Mouse (Mus musculus) fat pad, adult 2 months (tissue): ENCODE measurements around the gene Nrbf2.

ENCODE experiments used
- DNase-seq: peaks from one replicate; pipeline ENCODE4 v3.0.0-alpha.2; 2011; ENCODE audit warnings: low read depth, low spot score; ENCODE audit errors: extremely low read depth

Nrbf2 gene

DNA sequence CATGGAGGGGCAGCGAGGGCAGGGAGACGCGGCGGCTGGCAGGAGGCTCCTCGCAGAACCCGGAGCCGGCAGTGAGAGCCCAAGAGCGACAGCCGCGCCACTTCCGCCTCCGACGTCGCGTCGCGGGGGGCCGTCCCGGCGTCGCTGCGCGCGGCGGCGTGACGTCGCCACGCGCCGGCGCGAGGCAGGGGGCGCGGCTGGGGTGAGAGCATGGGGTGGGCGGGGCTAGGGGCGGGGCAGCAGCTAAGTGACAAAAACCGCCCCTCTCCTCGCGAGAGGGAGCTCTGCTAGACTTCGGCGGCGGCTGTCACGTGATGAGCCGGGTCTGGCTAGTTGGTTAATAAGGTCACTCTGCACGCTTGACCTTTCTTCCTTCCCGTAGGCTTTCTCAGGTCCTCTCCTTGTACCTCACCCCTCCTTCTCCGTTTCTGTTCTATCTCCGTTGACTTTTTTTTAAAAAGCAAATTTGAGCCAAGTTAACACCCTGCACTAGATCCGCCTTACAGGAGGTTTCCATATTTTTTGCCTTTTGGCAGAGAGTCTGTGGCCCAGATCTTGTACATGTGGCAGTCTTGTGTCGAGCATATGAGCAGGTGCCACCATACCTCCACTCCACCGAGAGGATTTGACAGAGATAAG, at the start of gene Nrbf2:
Gene Nrbf2 (minus strand): TSS at position 130 of the 639 bp plus-strand sequence.
- no peak for DNase-seq

DNA sequence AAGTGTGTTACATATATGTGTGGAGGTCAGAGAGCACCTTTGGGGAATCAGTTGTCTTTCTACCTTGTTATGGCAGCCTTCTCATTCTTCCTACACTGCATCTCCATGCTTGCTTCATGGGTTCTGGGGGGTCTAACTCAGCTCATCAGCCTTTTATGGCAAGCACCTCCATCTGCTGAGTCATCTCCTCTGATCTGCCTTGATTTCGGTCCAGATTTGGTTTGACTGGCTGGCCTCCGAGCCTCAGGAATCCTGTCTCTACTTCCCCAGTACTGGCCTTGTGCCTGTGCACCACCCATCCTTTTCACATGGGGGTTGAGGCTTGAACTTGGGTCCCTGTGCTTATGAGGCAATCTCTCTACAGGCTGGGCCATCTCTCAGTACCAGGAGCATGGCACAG, 45.5 kb upstream of the Nrbf2 start:
- DNase-seq, result no peak

DNA sequence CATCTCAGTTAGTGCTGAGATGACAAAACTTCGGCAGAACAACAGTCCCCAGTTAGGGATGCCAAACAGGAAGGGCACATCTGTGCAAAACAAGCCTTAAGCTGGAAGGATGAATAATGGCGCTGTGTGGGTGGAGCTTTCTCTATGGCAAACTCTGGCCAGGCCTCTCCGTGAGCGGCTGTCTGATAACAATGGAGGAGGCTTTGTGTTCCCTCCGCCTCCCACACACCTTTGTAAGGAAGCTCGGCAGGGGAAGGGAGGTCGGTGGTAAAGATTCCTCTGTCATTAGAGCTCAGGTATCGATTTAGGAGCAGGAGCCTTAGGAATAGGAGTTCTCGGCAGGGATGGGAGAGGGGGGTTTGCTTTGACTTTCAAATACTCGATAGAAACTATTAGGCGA, 44.6 kb upstream of the Nrbf2 start:
- DNase-seq, result no peak

DNA sequence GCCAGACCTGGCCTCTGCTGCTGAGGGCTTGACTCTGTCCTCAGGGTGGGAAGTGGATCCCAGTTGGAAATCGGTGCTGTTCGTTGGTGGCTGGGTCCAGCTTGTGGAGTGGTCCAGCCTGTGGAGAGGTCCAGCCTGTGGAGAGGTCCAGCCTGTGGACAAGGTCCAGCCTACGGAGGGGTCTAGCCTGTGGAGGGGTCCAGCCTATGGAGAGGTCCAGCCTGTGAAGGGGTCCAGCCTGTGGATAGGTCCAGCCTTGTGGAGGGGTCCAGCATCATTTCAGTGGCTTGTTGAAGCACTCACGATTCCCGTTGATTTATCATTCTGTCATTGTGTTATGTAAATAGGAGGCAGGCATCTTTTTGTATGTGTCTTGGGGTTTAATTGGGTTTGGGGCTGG, 43.1 kb upstream of the Nrbf2 start:
- no peak for DNase-seq

DNA sequence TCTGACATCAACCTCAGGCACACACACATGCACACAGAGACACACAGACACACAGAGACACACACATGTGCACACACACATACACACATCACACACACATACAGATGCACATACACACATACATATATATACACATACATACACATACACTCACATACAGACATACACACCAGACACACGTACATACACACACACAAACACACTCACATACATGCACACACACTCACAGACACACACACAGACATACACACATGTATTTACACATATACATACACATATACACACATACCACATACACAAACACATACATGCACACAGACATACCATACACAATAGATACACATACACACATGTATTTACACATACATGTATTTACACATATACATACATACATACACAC, 38.9 kb upstream of the Nrbf2 start:
- DNase-seq, result no peak

DNA sequence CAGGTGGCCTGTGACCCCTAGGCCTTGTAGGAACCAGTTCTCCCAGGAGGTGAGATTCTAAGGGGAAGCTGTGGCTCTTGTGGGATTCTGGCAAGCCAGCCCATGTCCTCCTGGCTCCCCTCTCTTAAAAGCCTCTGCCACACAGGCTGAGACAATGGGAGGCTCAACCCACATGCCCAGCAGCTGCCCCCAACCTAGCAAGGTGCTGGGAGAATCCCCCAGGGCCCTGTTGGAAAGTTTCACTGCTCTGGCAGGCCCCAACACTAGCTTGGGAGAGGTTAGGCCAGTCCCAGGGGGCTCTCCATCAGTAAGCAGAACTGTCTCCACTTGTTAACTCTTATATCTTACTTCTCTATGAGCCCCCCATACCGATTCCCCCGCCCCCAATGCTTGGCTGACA, 36.3 kb upstream of the Nrbf2 start:
- no peak for DNase-seq

DNA sequence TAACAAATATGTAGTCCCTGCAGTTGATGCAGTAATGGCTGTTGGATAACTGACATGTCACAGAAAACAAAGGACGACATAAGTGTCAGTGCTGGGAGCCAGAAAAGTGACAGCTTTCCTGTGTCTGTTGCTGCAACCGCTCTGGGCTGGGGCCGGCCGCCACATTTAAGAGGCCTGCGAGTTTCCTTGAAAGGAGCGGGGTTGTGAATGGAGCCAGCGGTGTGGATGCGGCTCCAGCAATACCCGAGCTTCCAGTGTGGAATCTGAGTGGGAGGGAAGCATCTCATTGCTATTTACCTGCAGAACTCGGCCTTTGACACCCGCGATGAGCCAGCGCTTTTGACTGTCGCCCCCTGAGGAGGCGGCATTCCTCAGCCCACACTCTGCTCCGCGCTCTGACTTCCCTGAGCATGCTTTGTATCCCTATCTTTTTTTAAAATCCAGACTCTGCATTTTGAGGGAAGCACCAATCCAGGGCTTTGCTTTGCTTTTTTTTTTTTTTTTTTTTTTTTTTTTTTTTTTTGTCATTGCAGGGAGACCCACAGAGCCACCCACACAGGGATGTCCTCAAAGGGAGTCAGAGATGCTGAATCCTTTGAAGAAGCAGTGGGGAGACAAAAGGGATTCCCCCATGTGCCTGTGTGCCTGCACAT, 35.2 kb upstream of the Nrbf2 start:
- no peak for DNase-seq

DNA sequence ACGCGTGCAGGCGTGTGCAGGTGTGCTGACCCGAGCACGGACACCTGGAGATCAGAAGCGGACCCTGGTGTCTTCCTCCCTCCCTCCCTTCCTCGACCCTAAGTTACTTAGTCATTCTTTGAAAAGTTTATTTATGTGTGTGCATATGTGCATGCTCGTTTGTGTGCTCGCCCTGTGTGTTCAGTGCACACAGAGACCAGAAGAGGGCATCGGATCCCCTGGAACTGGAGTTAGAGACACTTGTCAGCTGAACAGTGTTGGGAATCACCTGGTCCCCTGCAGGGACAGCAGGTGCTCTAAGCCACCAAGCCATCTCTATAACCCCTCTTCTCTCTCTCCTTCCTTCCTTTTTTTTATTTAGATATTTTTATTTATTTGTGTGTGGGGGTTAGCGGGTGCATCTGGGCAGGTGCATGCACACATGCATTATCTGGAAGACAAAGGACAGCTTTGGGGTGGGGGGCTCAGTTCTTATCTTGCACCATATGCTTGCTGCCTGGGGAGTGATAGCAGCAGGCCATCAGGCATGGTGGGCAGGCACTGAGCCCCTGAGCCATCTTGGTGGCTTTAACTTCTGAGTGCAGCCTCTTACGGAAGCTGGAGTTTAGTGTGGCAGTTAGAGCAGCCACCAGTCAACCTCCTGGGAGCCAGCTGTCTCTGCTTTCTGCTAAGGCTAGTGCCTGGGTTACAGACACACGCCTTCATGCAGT, 34.1 kb upstream of the Nrbf2 start:
- no peak for DNase-seq

DNA sequence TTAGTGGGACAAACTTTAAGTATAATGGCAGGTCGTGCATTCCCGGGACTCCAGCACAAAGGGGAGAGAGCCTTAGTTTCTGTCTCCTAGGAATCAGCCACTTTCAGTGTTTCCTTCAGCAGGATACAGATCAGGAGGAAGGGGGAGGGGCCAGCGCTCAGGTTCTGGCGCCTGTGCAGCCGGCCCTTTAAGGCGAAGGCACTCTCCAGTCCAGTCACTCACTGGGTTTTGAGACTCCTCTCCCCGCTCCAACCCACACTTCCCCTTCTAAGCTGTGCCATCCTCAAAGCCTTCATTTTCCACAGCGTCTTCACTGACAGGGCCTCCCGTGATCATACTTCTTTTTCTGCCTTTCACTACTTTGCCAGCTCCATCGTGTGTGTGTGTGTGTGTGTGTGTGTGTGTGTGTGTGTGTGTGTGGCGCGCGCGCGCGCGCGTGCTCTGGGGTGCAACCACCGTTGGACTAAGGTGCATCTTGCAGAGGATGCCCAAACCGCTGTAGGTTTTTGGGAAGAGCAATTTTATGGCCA, 32.9 kb upstream of the Nrbf2 start:
- DNase-seq, result no peak

DNA sequence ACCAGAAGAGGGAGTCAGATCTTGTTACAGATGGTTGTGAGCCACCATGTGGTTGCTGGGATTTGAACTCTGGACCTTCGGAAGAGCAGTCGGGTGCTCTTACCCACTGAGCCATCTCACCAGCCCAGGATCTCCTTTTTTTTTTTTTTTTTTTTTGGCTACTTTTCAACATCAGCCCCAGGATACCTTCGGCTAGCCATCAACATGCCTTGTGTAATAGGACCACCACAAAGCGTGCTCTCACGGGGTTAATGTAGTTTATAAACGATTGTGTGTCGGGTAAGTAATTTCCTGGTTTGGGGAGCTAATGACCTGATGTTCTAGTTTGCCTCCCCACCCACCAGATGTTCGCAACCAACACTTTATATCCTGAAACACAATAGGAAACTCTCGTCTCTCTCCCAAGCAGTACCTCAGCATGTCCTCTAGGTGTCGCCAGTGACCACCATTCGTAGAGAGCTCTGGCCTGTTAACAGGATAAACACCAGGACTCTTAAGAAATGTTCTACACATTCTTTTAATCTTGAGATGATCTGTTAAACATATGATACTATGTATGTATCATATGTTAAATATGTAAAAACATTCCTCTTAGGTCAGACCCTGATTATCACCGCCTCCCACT, 29.8 kb upstream of the Nrbf2 start:
- DNase-seq, result no peak

DNA sequence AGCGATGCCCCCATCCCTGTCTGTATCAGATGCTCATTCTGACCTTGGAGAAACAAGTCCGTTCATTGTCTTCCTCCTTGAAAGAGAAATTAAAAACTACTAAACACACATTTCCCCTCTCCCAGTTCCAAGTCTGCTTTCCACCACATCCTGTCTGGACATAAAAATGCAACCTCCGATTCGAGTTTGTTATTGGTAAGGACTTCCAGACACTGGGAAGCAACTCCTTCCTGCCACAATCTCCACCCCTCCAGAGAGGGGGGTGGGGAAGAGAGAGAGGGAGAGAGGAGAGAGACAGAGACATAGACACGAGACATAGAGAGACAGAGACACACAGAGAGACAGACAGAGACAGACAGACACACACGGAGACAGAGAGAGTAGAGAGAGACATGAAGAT, 27.4 kb upstream of the Nrbf2 start:
- no peak for DNase-seq

DNA sequence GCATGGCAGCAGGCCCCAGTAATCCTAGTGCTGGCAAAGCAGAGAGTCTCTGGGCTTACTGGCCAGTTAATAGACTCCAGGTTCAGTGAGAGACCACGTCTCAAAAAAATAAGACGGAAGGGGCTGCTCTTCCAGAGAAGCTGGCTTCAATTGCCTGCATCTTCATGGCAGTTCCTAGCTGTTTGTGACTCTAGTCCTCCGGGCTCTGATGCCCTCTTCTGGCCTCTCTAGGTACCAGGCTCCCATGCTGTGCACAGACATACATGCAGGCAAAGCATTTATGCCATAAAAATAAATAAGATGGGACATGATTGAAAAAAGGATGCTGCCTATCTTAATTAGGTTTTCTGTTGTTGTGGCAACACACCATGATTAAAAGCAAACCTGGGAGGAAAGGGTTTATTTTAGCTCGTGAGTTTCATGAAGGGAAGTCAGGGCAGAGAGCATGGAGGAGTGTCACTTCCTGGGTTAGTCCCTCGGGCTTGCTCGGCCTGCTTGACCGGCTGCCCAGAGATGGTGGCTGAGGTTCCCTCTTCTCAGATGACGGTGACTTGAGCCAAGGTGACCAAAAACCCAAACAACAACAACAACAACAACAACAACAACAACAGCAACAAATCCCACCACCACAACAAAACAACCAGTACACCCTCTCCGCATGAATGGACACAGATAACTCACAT, 26.3 kb upstream of the Nrbf2 start:
- DNase-seq, result no peak

DNA sequence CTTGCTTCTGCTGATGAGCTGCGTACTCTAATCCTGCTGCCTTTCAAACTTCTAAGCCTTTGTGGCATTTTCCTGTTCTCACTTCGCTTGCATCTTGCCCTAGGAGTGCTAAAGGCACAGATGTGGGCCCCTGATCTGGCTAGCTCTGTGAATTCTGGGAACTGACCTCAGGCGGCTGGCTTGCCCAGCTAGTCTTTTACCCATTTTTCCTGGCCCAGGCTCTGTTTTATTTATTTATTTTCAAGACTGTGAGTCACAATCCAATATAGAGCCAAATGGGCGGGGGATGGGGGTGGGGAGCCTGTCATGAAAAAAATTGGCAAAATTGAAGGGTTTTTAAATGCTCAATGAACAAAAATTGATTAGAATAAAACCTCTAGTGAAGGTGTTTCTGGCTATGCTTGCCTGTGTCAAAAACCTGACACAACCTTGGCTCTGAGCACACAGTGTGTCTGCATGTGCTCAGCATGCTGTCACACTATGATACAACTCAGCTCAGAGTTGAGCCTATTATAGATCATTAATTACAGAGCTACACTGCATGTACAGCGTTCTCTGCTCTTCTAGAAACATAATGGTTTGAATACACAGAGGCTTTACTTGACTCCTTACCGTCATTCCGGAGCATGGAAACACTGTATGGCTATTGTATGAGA, 24.5 kb upstream of the Nrbf2 start:
- DNase-seq, result no peak

DNA sequence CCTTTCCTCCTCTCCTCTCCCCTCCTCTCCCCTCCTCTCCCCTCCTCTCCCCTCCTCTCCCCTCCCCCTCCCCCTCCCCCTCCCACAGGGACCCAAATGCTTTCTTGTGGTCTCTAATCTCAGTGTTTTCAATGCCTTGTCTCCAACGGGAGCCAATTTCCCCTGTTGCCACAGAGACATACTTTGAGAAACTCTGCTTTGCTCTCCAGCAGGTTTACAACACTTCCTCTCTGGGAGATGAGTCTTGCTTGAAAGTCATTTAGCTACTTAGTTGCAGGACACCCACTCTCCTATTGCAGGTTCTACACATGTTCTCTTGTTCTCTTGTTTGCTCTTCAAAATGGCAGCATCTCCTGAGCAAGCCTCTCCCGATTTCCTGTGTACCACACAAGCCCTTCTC, 17.2 kb upstream of the Nrbf2 start:
- DNase-seq, result no peak

DNA sequence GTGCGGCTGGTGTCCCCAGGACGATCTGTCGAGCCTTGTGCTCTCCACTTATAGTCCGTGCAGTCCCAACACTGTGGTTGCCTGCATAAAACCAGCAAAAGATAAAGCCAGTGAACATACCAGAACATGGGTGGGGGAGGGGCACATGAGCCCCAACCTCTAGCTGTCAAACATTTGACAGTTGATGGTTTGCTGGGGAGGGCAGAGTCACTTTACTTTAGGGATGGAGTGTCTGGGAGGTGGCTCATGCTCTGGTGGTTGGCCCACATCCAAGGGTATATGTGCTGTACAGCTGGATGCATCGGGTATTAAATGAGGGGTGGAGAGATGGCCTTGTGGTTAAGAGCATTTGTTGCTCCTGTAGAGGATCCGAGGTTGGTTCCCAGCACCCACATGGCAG, 15.9 kb upstream of the Nrbf2 start:
- no peak for DNase-seq

DNA sequence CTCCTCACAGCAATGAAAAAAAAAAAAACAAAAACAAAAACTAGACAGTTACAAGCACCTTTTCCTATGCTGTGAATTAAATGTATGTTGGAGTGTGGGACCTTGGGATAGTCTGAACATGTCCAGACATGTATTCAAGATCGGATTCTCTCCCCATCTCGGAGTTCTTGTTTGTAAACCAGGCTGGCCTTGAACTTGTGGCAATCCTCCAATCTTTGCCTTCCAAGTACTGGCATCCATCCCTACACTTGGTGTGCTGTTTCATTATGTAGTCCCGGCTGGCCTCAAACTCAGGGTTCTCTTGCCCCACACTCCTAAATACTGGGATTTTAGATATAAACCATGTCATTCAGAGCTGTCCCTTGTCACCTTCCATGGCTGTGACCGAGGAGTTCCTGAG, 14.2 kb upstream of the Nrbf2 start:
- DNase-seq, result peak; percentile 87

DNA sequence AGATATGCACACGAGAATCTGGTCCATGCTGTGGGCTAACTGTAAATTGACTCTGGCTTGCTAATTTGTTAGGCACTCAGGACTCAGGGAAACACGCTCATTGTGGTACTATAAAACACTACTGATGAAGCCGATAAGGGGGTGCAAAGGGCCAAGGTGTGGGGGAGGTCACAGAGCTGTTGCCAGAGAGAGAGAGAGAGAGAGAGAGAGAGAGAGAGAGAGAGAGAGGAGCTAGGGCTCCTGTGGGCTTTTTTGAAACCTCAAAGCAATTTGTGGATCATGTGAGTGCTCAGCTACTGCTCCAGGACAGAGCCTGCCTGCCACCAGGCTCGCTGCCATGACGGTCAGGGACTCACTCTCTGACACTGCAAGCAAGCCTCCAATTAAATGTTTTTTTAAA, 13.8 kb upstream of the Nrbf2 start:
- no peak for DNase-seq

DNA sequence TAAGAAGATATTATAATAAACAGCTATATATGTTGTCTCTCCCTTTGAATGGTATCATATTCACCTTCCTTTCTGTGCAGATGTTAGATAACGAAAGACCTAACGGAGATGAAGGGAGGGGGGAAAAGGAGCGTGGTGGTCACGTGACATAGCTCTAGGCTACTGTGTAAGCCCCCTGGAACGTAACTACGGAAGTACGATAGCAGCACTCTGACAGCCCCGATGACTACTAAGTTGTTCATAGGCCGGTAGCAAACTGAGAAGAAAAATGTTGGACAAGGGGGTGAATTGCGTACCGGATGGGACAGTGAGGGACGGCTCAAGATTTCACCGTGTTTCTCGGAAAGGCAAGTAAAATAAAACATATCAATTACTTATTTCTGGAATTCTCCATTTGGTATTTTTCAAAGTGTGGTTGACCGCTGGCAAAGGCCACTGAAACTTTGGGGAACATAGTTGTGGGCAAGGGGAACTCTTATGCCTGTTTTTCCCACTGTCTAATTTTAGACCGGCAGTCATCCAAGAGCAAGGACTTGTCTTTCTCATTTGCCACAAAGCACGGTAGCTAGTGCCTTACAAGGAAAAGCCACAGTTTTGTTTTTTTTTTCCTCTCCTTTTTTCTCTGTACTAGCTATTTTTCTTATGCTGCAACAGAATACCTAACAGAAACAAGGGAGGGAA, 12.2 kb upstream of the Nrbf2 start:
- DNase-seq, result no peak

DNA sequence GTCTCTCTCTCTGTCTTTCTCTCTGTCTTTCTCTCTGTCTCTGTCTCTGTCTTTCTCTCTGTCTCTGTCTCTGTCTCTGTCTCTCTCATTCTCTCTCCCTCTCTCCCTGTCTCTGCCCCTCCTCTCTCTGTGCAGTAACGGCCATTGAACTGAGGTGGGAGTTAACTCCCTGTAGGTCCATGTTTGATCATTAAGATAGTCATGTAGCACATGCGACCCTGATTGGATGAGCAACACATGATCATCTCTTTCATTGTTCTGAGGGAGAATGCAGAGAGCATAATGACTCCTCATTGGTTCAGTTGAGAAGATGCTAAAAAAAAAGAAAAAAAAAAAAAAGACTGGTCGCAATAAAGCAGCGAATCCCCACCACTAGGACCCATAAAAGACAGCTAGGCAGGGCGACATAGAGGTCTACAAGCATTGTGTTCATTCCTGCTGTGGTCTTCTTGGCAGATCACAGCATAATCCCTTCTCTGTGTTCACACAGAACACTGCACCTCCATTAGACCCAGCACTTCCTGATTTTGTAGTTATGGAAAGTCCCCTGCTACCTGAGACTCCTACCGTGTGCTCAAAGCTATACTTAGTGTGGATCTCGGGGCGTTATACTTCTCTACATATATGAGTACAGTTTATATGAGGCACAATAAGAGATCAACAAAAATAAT, 11.5 kb upstream of the Nrbf2 start:
- DNase-seq, result no peak
